Mouse (Mus musculus): ENCODE measurements around the gene Panx2. TPM values are rescaled to one million over a fixed set of nuclear protein-coding genes. Genes with fewer than 3 reads are reported as not detected.

The Panx2 gene
- polyA plus RNA-seq, 1 experiment from 2014 or later = 1.4 TPM

Other genes with a start within 250 kb of the Panx2 start
- 10.1 and 11.1 TPM in 2 replicates for gene Alg12, start 240.4 kb upstream of the Panx2 start, polyA plus RNA-seq (2015; fragmentation: Nextera tagmentation; extraction: Ambion mirVana)
- gene Creld2, start 240.1 kb upstream of the Panx2 start, polyA plus RNA-seq (2015; fragmentation: Nextera tagmentation; extraction: Ambion mirVana) = 57.1 and 61.9 TPM in 2 replicates
- 69.8 and 70.4 TPM in 2 replicates for gene Pim3, start 197.5 kb upstream of the Panx2 start, polyA plus RNA-seq (2015; fragmentation: Nextera tagmentation; extraction: Ambion mirVana)
- not detected in 2 replicates for gene Ttll8, start 105.3 kb upstream of the Panx2 start, polyA plus RNA-seq (2015; fragmentation: Nextera tagmentation; extraction: Ambion mirVana)
- gene Mlc1, start 80.7 kb upstream of the Panx2 start, polyA plus RNA-seq (2015; fragmentation: Nextera tagmentation; extraction: Ambion mirVana) = 0.05 and 0.24 TPM in 2 replicates
- gene Mov10l1, start 76.8 kb upstream of the Panx2 start, polyA plus RNA-seq (2015; fragmentation: Nextera tagmentation; extraction: Ambion mirVana) = 77.6 and 85.3 TPM in 2 replicates
- gene Trabd, start 15.4 kb downstream of the Panx2 start, polyA plus RNA-seq (2015; fragmentation: Nextera tagmentation; extraction: Ambion mirVana) = 54.0 and 55.9 TPM in 2 replicates
- 11.0 and 14.0 TPM in 2 replicates for gene Selenoo, start 29.4 kb downstream of the Panx2 start, polyA plus RNA-seq (2015; fragmentation: Nextera tagmentation; extraction: Ambion mirVana)
- 9.1 and 9.8 TPM in 2 replicates for gene Tubgcp6, start 63.4 kb downstream of the Panx2 start, polyA plus RNA-seq (2015; fragmentation: Nextera tagmentation; extraction: Ambion mirVana)
- gene Hdac10, start 69.0 kb downstream of the Panx2 start, polyA plus RNA-seq (2015; fragmentation: Nextera tagmentation; extraction: Ambion mirVana) = 16.4 and 19.7 TPM in 2 replicates
- 17.7 and 18.4 TPM in 2 replicates for gene Mapk12, start 81.0 kb downstream of the Panx2 start, polyA plus RNA-seq (2015; fragmentation: Nextera tagmentation; extraction: Ambion mirVana)
- 3.6 and 4.1 TPM in 2 replicates for gene Mapk11, start 89.9 kb downstream of the Panx2 start, polyA plus RNA-seq (2015; fragmentation: Nextera tagmentation; extraction: Ambion mirVana)
- 91.8 and 104 TPM in 2 replicates for gene Plxnb2, start 121.1 kb downstream of the Panx2 start, polyA plus RNA-seq (2015; fragmentation: Nextera tagmentation; extraction: Ambion mirVana)
- gene Dennd6b, start 136.8 kb downstream of the Panx2 start, polyA plus RNA-seq (2015; fragmentation: Nextera tagmentation; extraction: Ambion mirVana) = 18.9 and 19.0 TPM in 2 replicates
- gene Ppp6r2, start 151.8 kb downstream of the Panx2 start, polyA plus RNA-seq (2015; fragmentation: Nextera tagmentation; extraction: Ambion mirVana) = 18.2 and 21.3 TPM in 2 replicates

All from heart, embryonic 16.5 days (tissue).